Mouse (Mus musculus) embryonic facial prominence, embryonic 12.5 days (tissue): ENCODE measurements at regions not wholly inside any gene's neighbourhood (a gene's known extent, or its start where the extent isn't known, plus 50 kb on each side); places are given as distances from the start of the nearest gene placed in this dataset.

ENCODE experiments used
- ATAC-seq: fragments of 200-750 bp; cut with Nextera tagmentation; 2 replicates; pipeline ENCODE4 v1.8.0; 2017; ENCODE audit not compliant: insufficient number of reproducible peaks, insufficient read depth, low FRiP score, low TSS enrichment
- H3K27ac ChIP-seq: fragments of 300-500 bp; sonication (generic); 2 replicates; pipeline ENCODE4 v1.5.1; 2016; ENCODE audit warnings: mild to moderate bottlenecking
- H3K27me3 ChIP-seq: fragments of 300-500 bp; sonication (generic); 2 replicates; pipeline ENCODE4 v1.6.1; 2016; ENCODE audit warnings: mild to moderate bottlenecking, moderate library complexity
- H3K36me3 ChIP-seq: fragments of 300-500 bp; sonication (generic); 2 replicates; pipeline ENCODE4 v1.6.1; 2016; ENCODE audit warnings: mild to moderate bottlenecking
- H3K4me1 ChIP-seq: fragments of 300-500 bp; sonication (generic); 2 replicates; pipeline ENCODE4 v1.6.1; 2016
- H3K4me2 ChIP-seq: fragments of 300-500 bp; sonication (generic); replicated peaks from 2 replicates; pipeline ENCODE4 v1.6.1; 2016; ENCODE audit warnings: mild to moderate bottlenecking, moderate library complexity
- H3K4me3 ChIP-seq: fragments of 300-500 bp; sonication (generic); 2 replicates; pipeline ENCODE4 v1.5.1; 2016; ENCODE audit warnings: mild to moderate bottlenecking
- H3K9ac ChIP-seq: fragments of 300-500 bp; sonication (generic); 2 replicates; pipeline ENCODE4 v1.6.1; 2016; ENCODE audit warnings: mild to moderate bottlenecking, moderate library complexity
- H3K9me3 ChIP-seq: fragments of 300-500 bp; sonication (generic); 2 replicates; pipeline ENCODE4 v1.6.1; 2016; ENCODE audit warnings: mild to moderate bottlenecking, moderate library complexity
- WGBS: fragments of 180-500 bp; shearing (Covaris S2); methylation state at CpG from one replicate; pipeline ENCODE4 v1.1.7; 2016; 5-methylcytosine and 5-hydroxymethylcytosine counted together

DNA sequence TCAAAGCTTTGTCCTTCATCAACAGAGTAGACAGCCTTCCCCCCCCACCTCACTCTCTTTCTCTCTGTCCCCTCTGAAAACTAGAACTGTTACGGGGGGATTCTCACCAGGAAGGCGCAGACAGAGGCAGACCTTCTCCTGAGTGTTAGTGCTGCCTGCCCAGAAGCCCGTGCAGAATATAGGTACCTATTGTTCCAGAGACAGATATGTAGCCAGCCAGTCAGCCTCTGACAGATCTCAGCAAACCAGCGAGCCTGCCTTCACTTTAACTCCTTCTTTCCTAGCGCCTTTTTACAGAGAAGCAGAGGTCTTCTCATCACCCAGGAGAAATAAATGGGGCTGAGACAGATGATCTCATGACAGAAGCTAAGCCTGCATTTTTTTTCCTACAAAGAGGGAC lies 557.2 kb downstream of the Nedd1 start:
- Histone ChIP-seq H3K27ac (0 out of 2 replicates have a peak overlapping the region, but pooled peaks have one; percentile 30), H3K4me3 (peak overlapping the region; percentile 21)
- no peak for ATAC-seq

GRCm38 (mm10) chr10:92164648-92164960 lies 557.6 kb downstream of the Nedd1 start:
- H3K4me2 ChIP-seq = peak overlapping the region; percentile 26; the same call in 1 of the 2 replicates
- ATAC-seq = no peak
- WGBS = 36% methylated on average over 3 of the region's 3 CpGs
- no peaks in the 10 kb centered on the region; the same call in 1 of the 2 replicates for H3K27me3 ChIP-seq
- H3K9me3 ChIP-seq = no peaks in the 10 kb centered on the region
- H3K36me3 ChIP-seq = no peaks in the 10 kb centered on the region
- H3K9ac ChIP-seq = no peak overlapping the region; the same call in 1 of the 2 replicates
- H3K4me1 ChIP-seq = no peaks in the 10 kb centered on the region
- H3K4me3 ChIP-seq = peak overlapping the region; percentile 21
- 0 out of 2 replicates have a peak overlapping the region, but pooled peaks have one; percentile 30 for H3K27ac ChIP-seq

More for the DNA sequence above, 557.2 kb downstream of the Nedd1 start:
- Histone ChIP-seq H3K9me3 (no peaks in the 10 kb centered on the region), H3K9ac (no peak overlapping the region), H3K4me1 (no peaks in the 10 kb centered on the region), H3K4me2 (0 out of 2 replicates have a peak overlapping the region, but pooled peaks have one; percentile 22), H3K27me3 (no peaks in the 10 kb centered on the region; the same call in 1 of the 2 replicates), H3K36me3 (no peaks in the 10 kb centered on the region)
- 13% methylated on average over 5 of the region's 5 CpGs for WGBS

DNA sequence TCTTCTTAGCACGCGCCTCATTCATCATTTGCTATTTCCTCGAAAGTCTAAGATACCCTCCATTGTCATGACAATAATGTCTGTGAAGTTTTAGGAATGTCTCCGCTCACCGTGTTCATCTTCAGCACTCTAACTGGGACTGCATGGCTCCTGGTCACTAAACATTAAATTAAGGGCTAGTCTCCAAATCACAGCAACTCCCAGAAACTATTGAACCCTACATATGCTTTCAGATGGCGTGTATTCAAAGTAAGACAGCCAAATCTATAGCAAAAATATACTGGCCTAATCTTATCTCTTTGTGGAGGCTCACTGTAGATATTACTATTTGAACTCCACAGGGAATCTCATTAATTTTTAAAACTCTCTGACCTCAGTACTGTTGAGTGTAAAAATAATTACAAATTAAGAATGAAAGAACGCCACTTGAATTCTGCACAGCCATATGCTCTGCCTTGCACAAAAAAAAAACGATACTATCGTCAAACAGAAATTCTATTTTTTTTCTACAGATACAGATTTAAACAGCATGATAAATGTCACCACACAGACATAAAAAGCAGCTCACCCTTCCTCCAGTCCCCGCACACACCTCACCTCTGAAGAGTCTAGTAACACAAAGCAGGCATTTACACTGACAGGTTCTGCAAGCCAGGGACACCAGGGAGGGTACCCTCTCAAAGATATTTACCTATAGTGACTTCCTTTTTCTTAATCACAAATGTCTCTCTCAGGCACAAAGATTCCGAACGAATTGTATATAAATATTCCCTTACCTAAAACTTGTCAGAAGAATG lies 558.2 kb downstream of the Nedd1 start:
- no peaks in the 10 kb centered on the region for H3K4me1 ChIP-seq
- H3K36me3 ChIP-seq = no peaks in the 10 kb centered on the region
- H3K4me3 ChIP-seq = peak overlapping the region; percentile 21
- no peaks in the 10 kb centered on the region for H3K9me3 ChIP-seq
- H3K27ac ChIP-seq = 0 out of 2 replicates have a peak overlapping the region, but pooled peaks have one; percentile 30
- H3K9ac ChIP-seq = no peak overlapping the region; the same call in 1 of the 2 replicates
- no peaks in the 10 kb centered on the region; the same call in 1 of the 2 replicates for H3K27me3 ChIP-seq
- 65% methylated on average over 12 of the region's 12 CpGs for WGBS
- no peak for ATAC-seq
- H3K4me2 ChIP-seq = peak overlapping the region; percentile 26; the same call in 1 of the 2 replicates

DNA sequence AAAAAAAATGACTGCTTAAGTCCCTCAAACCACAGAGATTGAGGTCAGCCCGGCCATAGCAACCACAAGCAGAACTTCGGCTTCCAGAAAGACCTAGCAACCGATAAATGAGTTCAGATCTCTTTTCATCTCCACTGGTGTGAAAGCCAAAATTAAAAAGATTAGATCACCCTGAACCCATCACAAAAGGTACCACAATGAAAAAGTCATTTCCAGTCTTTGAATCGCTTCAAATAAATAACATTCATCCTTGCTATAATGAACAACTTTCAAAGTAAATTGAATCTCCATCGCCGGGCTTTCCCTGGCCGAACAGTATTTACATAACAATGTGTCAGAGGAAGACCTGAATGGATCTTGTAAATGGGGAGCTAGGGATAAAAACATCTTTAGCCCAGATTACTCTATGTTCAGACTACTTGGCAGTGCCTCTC lies 559.1 kb downstream of the Nedd1 start:
- peak overlapping the region; percentile 76 for H3K4me2 ChIP-seq
- H3K4me1 ChIP-seq = no peaks in the 10 kb centered on the region
- ATAC-seq = no peak
- H3K9ac ChIP-seq = no peak overlapping the region
- no peaks in the 10 kb centered on the region; the same call in 1 of the 2 replicates for H3K27me3 ChIP-seq
- 4% methylated on average over 7 of the region's 7 CpGs for WGBS
- H3K36me3 ChIP-seq = no peaks in the 10 kb centered on the region
- no peaks in the 10 kb centered on the region for H3K9me3 ChIP-seq
- peak overlapping the region; percentile 38 for H3K4me3 ChIP-seq
- no peak overlapping the region for H3K27ac ChIP-seq

DNA sequence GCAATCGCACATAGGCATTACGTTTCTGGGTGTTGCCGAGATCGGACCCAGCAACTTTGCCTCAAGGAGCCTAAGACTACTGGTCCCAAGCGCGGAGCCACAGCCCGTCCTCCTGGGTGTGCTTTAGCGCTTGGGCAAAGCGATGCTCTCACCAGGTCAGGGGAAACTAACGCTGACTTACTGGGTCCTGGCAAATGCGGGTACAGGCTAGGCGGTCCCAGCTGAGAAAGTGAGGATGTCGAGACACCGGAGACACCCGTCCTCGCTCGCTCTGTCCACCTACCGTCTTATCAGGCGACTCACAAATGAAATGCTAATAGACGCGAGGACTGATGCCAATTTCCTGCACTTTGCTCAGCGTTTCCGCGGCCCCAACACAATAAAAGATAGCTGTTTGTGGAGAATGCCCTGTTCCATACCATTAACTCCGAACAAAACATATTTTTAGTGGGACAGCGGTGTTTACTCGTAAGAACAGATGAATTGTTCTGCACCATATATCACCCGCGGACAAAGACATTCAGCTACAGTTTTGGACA lies 559.7 kb downstream of the Nedd1 start:
- Histone ChIP-seq H3K4me3 (peak overlapping the region; percentile 38), H3K36me3 (no peaks in the 10 kb centered on the region), H3K27ac (peak overlapping the region; percentile 54; the same call in 1 of the 2 replicates), H3K9ac (peak overlapping the region; percentile 45), H3K4me1 (no peaks in the 10 kb centered on the region), H3K9me3 (no peaks in the 10 kb centered on the region), H3K4me2 (peak overlapping the region; percentile 76), H3K27me3 (no peaks in the 10 kb centered on the region; the same call in 1 of the 2 replicates)
- 1% methylated on average over 29 of the region's 29 CpGs for WGBS
- no peak for ATAC-seq

- no peaks in the 10 kb centered on the region for H3K36me3 ChIP-seq
- H3K27me3 ChIP-seq = no peaks in the 10 kb centered on the region; the same call in 1 of the 2 replicates
- H3K9ac ChIP-seq = no peak overlapping the region
- no peaks in the 10 kb centered on the region for H3K9me3 ChIP-seq
- WGBS = 10% methylated on average over 9 of the region's 9 CpGs
- no peak overlapping the region for H3K27ac ChIP-seq
- H3K4me3 ChIP-seq = no peak overlapping the region
- 0 out of 2 replicates have a peak overlapping the region, but pooled peaks have one; percentile 25 for H3K4me2 ChIP-seq
- no peaks in the 10 kb centered on the region for H3K4me1 ChIP-seq
- no peak for ATAC-seq
These were observed 560.7 kb downstream of the Nedd1 start for GRCm38 (mm10) chr10:92161501-92161900.

- Histone ChIP-seq H3K27me3 (no peaks in the 10 kb centered on the region), H3K9me3 (no peaks in the 10 kb centered on the region), H3K36me3 (no peaks in the 10 kb centered on the region), H3K4me2 (no peak overlapping the region), H3K27ac (no peak overlapping the region), H3K4me3 (no peak overlapping the region), H3K4me1 (no peaks in the 10 kb centered on the region), H3K9ac (no peak overlapping the region)
- no peak for ATAC-seq
- WGBS = 78% methylated on average over 3 of the region's 3 CpGs
These were observed 576.0 kb downstream of the Nedd1 start for GRCm38 (mm10) chr10:92146263-92146662.

GRCm38 (mm10) chr10:92135521-92135920 lies 586.7 kb downstream of the Nedd1 start:
- Histone ChIP-seq H3K4me2 (no peak overlapping the region), H3K36me3 (no peaks in the 10 kb centered on the region), H3K4me1 (no peaks in the 10 kb centered on the region), H3K27ac (no peak overlapping the region), H3K9ac (no peak overlapping the region), H3K27me3 (no peaks in the 10 kb centered on the region), H3K9me3 (no peaks in the 10 kb centered on the region), H3K4me3 (no peak overlapping the region)
- ATAC-seq = no peak
- 73% methylated on average over 5 of the region's 5 CpGs for WGBS

DNA sequence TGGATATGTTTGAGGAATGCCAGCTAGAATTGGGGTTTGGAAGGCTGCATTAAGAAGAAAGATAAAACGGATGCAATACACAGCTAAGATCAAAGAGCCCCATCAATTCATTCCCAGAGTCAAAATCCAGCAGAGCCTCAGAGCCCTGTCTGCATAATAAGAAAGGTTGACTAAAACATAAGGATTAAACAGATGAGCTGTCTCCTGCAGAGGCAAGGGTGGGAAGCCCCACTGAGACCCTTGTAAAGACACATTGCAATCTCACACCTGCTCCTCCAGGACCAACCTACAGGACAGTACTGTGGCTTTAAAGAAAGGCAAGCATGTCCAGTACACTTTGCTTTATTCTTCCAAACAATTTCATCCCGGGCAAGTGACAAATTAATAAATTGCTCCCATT lies 609.4 kb downstream of the Nedd1 start:
- Histone ChIP-seq H3K36me3 (no peaks in the 10 kb centered on the region), H3K4me3 (no peak overlapping the region), H3K4me1 (no peaks in the 10 kb centered on the region), H3K9ac (no peak overlapping the region), H3K27me3 (no peaks in the 10 kb centered on the region), H3K27ac (no peak overlapping the region), H3K4me2 (no peak overlapping the region), H3K9me3 (no peaks in the 10 kb centered on the region)
- 38% methylated on average over 2 of the region's 2 CpGs for WGBS
- ATAC-seq = no peak

DNA sequence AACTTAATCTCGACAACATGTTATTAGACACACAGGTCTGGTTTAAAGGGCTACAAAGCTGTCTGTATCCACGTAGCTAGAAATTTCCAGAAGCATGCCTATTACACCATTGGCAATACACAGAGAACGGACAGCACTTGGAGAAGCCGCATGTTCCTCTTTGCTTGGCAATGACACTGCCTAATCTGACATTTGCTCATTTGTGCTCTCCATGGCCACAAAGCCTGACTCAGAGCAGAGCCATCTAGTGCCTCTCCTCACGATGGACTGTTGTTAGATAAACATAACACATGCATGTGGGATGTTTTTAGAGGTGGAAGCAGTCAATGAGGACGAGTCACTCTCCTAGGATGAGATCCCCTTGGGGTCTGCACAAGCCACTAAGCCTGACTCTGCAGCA lies 615.9 kb downstream of the Nedd1 start:
- ATAC-seq = no peak
- H3K36me3 ChIP-seq = no peaks in the 10 kb centered on the region
- H3K27ac ChIP-seq = no peak overlapping the region
- 83% methylated on average over 6 of the region's 6 CpGs for whole genome bisulfite sequencing
- H3K9ac ChIP-seq = no peak overlapping the region
- H3K27me3 ChIP-seq = no peaks in the 10 kb centered on the region
- H3K4me3 ChIP-seq = no peak overlapping the region
- H3K4me1 ChIP-seq = no peaks in the 10 kb centered on the region
- no peak overlapping the region for H3K4me2 ChIP-seq
- no peaks in the 10 kb centered on the region for H3K9me3 ChIP-seq

- ATAC-seq = no peak
- Histone ChIP-seq H3K4me2 (no peak overlapping the region), H3K9ac (no peak overlapping the region), H3K27ac (no peak overlapping the region), H3K27me3 (no peaks in the 10 kb centered on the region), H3K4me1 (no peaks in the 10 kb centered on the region), H3K36me3 (no peaks in the 10 kb centered on the region), H3K9me3 (no peaks in the 10 kb centered on the region), H3K4me3 (no peak overlapping the region)
- WGBS = 67% methylated on average over 9 of the region's 9 CpGs
These were observed 618.3 kb downstream of the Nedd1 start for GRCm38 (mm10) chr10:92103887-92104286.

DNA sequence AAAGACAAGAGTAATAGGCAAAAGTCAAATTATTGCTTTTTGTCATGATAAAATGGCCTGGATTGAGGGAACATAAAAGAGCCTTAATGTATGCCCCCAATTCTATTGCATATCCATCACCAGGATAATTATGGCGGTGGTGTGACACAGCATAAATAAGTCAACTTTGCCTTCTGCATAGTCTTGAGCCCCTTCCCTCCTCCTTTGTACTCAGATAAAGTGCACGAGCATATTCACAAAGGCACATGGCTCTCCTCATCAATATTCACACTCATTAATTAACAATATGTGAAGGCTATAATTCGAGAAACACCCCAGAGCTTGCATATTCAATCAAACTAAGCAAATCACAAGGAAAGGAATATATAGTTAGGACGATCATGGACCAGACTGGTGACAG lies 619.5 kb downstream of the Nedd1 start:
- Histone ChIP-seq H3K27ac (no peak overlapping the region), H3K4me2 (no peak overlapping the region), H3K4me1 (no peaks in the 10 kb centered on the region), H3K9ac (no peak overlapping the region), H3K4me3 (no peak overlapping the region), H3K9me3 (no peaks in the 10 kb centered on the region), H3K27me3 (no peaks in the 10 kb centered on the region), H3K36me3 (no peaks in the 10 kb centered on the region)
- no peak for ATAC-seq
- WGBS = 87% methylated on average over 4 of the region's 4 CpGs
